Mouse (Mus musculus): ENCODE measurements around the gene Srgap2.

GRCm38 (mm10) chr1:131298171-131298570 lies 229.0 kb downstream of the Srgap2 start:
- TF ChIP-seq EP300 (IDR thresholded peaks at IDR 0.05; ENCODE audit: low read depth) (no peak), CTCF (IDR thresholded peaks at IDR 0.05; ENCODE audit: low read depth) (no peak)
